Mouse (Mus musculus) testis, adult 2 months (tissue): Measurements from ENCODE around the gene Srd5a1.

ENCODE experiments used
- CTCF ChIP-seq: fragments of 200-500 bp; IDR thresholded peaks from 2 replicates; pipeline ENCODE4 v1.5.1; 2012; ENCODE audit warnings: low read depth, mild to moderate bottlenecking, inconsistent platforms, low read length, moderate library complexity; ENCODE audit not compliant: control insufficient read depth, insufficient read depth, insufficient replicate concordance
- POLR2A ChIP-seq: fragments of 200-500 bp; IDR thresholded peaks from 2 replicates; pipeline ENCODE4 v1.6.1; 2012; ENCODE audit warnings: low read depth, mild to moderate bottlenecking, inconsistent platforms, low read length, moderate library complexity; ENCODE audit not compliant: control insufficient read depth

DNA sequence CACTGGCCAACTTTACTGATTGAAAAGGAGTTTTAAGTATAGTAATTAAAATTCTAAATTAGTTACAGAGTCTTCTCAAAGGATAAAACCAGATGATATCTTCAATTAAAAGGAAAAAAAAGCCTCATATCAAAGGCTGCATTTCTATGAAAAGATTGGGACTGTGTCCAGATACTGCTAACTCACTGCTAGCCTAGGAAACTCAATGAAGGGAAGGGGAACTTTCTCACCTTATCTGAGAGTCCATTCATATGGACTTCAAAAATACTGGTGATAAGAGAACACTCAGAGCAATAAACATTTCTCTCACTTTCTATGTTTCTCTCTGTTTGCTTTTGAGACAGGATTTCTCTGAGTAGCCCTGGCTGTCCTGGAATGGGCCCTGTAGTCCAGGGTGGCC, 46.7 kb downstream of the Srd5a1 start:
- TF ChIP-seq CTCF (no peak), POLR2A (no peak)
